Mouse (Mus musculus): ENCODE data around the gene Cdkn2d. TPM values are rescaled to one million over a fixed set of nuclear protein-coding genes. Genes with fewer than 3 reads are reported as not detected.
"Not testable (repeated sequence)": the region's sequence is repeated elsewhere in the genome, so short reads cannot be mapped to it uniquely, and the experiment has no call there.

Gene Cdkn2d
- total RNA-seq, 2 experiments from 2014 or later: 53.7 to 54.4 TPM

- Histone ChIP-seq H3K27ac (no peak overlapping the region), H3K4me3 (no peak overlapping the region)
- DNase-seq (ENCODE audit: low spot score in 2 of 2): no peak
- no peak for TF ChIP-seq CTCF (conservative IDR thresholded peaks at IDR 0.05)
Observed at GRCm38 (mm10) chr9:21327569-21327968, 36.4 kb upstream of the Cdkn2d start.

- H3K27ac ChIP-seq: no peak overlapping the region
Observed at GRCm38 (mm10) chr9:21324269-21324668, 33.1 kb upstream of the Cdkn2d start.

GRCm38 (mm10) chr9:21322917-21323297 lies 31.7 kb upstream of the Cdkn2d start:
- H3K4me3 ChIP-seq: peak overlapping the region; percentile 98
- DNase-seq (ENCODE audit: low spot score in 2 of 2): not testable (repeated sequence)
- H3K27ac ChIP-seq: peak overlapping the region; percentile 90

More at GRCm38 (mm10) chr9:21324269-21324668, 33.1 kb upstream of the Cdkn2d start:
- H3K4me3 ChIP-seq: no peak overlapping the region
- TF ChIP-seq CTCF (conservative IDR thresholded peaks at IDR 0.05): no peak
- DNase-seq (ENCODE audit: low spot score in 2 of 2): no peak

- peak; percentile 33; the same call in 1 of the 2 replicates for TF ChIP-seq CTCF (conservative IDR thresholded peaks at IDR 0.05)
- Histone ChIP-seq H3K27ac (peak overlapping the region; percentile 90), H3K4me3 (peak overlapping the region; percentile 98)
- peak in 1 of 2 experiments; percentile 14 for DNase-seq (ENCODE audit: low spot score in 2 of 2)
Observed at GRCm38 (mm10) chr9:21322211-21322916, 31.2 kb upstream of the Cdkn2d start.

DNA sequence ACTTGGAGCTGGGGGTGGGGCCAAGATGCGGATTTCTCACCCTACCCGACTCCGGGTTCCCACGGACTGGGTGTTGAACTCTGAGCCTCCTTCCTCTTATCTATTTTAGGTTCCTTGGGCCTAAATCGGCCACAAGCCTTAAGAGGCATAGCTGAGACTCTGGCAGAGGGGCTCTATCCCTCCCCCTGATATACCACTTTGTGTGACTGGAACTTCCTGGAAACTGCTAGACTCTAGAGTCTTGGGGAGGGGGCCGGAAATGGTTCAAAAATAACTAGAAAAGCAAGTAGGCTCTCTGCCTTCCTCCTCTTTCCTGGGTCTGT lies 30.3 kb upstream of the Cdkn2d start:
- peak overlapping the region; percentile 90 for H3K27ac ChIP-seq

GRCm38 (mm10) chr9:21320619-21321512 lies 29.7 kb upstream of the Cdkn2d start, which contains the start of gene Slc44a2:
Gene Slc44a2, plus strand, starts transcription at chr9:21320698.
- TF ChIP-seq CTCF (conservative IDR thresholded peaks at IDR 0.05): no peak; the same call in 1 of the 2 replicates

More for the DNA sequence above, 30.3 kb upstream of the Cdkn2d start:
- peak in 1 of 2 experiments; percentile 16 for DNase-seq (ENCODE audit: low spot score in 2 of 2)
- no peak for TF ChIP-seq CTCF (conservative IDR thresholded peaks at IDR 0.05)
- H3K4me3 ChIP-seq: peak overlapping the region; percentile 98

DNA sequence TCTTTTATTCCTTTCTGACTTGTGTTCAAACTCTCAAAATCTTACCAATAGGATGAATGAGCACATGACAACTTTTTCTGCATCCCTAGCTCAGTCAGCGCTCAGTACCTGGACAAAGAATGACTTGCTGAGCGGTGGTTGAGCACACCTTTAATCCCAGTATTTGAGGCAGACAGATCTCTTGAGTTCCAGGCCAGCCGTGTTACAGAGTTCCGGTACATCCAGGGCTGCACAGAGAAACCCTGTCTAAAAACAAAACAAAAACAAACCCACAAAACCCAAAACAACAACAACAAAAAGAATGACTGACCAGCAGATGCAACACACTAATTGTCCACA lies 29.0 kb upstream of the Cdkn2d start:
- H3K27ac ChIP-seq: peak overlapping the region; percentile 90; the same call in 1 of the 2 replicates
- peak; percentile 33; the same call in 1 of the 2 replicates for TF ChIP-seq CTCF (conservative IDR thresholded peaks at IDR 0.05)
- peak overlapping the region; percentile 98 for H3K4me3 ChIP-seq
- DNase-seq (ENCODE audit: low spot score in 2 of 2): no peak

More at GRCm38 (mm10) chr9:21320619-21321512, 29.7 kb upstream of the Cdkn2d start, which contains the start of gene Slc44a2:
- peak within 1 kb of the TSS; percentile 90 for H3K27ac ChIP-seq
- peak within 1 kb of the TSS; percentile 98 for H3K4me3 ChIP-seq
- DNase-seq (ENCODE audit: low spot score in 2 of 2): peak; percentile 75 to 84

- H3K4me3 ChIP-seq: no peak overlapping the region
- no peak for DNase-seq (ENCODE audit: low spot score in 2 of 2)
- peak; percentile 50 for TF ChIP-seq CTCF (conservative IDR thresholded peaks at IDR 0.05)
Observed at GRCm38 (mm10) chr9:21319503-21319902, 28.3 kb upstream of the Cdkn2d start.

GRCm38 (mm10) chr9:21318792-21319191 lies 27.6 kb upstream of the Cdkn2d start:
- Histone ChIP-seq H3K4me3 (no peak overlapping the region), H3K27ac (no peak overlapping the region)
- DNase-seq (ENCODE audit: low spot score in 2 of 2): no peak
- no peak for TF ChIP-seq CTCF (conservative IDR thresholded peaks at IDR 0.05)

More at GRCm38 (mm10) chr9:21319503-21319902, 28.3 kb upstream of the Cdkn2d start:
- no peak overlapping the region for H3K27ac ChIP-seq

GRCm38 (mm10) chr9:21316696-21317095 lies 25.5 kb upstream of the Cdkn2d start:
- Histone ChIP-seq H3K27ac (no peak overlapping the region), H3K4me3 (no peak overlapping the region)
- DNase-seq (ENCODE audit: low spot score in 2 of 2): no peak
- no peak for TF ChIP-seq CTCF (conservative IDR thresholded peaks at IDR 0.05)

DNA sequence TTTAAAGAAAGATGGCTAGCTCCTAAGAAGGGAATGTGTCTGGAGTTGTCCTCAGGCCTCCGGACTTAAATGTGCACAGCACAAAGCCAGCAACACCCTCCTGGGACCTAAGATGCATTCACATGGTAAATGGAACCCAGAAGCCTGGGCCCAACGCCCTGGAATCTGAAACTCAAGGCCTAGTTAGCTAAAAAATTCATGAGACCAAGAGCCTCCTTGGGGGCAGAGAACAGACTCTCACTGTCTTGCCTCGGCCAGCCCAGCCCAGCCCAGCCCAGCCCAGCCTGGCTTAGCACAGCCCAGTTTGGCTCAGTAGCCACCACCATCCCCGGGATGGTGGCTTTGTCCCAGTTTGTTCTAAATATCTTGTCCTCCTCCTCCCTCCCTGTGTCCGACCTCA lies 24.2 kb upstream of the Cdkn2d start:
- Histone ChIP-seq H3K4me3 (no peak overlapping the region), H3K27ac (no peak overlapping the region)
- no peak for TF ChIP-seq CTCF (conservative IDR thresholded peaks at IDR 0.05)
- DNase-seq (ENCODE audit: low spot score in 2 of 2): no peak

DNA sequence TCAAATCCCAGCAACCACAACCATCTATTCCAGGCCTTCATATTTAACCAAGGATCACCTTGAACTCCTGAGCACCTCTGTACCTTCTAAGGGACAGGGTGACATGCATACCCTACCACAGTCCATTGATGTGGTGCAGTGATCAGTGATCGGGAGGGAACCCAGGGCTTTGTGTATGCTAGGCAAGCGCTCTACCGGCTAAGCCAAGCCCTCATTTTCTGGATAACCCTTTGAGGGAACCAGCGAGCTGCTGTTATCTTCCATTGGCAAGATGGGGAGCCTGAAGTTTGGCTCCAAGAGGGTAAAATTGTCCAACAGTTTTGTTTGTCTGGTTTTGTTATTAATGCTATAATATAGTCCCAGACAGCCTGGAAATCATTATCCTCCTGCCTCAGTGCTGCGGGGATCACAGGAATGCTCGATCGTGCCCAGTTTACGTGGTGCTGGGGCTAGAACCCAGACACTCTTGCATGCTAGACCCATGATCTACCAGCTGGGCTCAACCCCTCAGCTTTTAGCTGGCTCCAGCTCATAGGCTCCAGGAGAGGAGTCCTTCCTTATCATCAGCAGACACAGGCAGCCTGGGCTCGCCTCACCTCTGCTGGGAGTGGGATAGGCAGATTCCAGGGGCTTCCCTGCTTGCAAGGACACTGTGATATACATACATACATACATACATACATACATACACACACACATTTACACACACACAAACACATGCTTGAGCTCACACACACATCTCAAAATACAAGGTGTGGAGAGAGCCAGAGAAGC lies 23.3 kb upstream of the Cdkn2d start:
- Histone ChIP-seq H3K4me3 (no peak overlapping the region), H3K27ac (no peak overlapping the region)
- TF ChIP-seq CTCF (conservative IDR thresholded peaks at IDR 0.05): no peak
- DNase-seq (ENCODE audit: low spot score in 2 of 2): no peak

Measured in layer of hippocampus, adult 2 months (tissue).